Mouse (Mus musculus): ENCODE data around the gene Pla2g4c. TPM values are rescaled to one million over a fixed set of nuclear protein-coding genes. Genes with fewer than 3 reads are reported as not detected.

The Pla2g4c gene
- polyA plus RNA-seq, 1 experiment from 2014 or later = 1.2 TPM

- H3K4me1 ChIP-seq (ENCODE audit: insufficient read depth, low read length) = no peaks in the 10 kb centered on the region
- no peaks in the 10 kb centered on the region for H3K27me3 ChIP-seq (ENCODE audit: insufficient read depth, low read length)
- H3K4me2 ChIP-seq (replicated peaks; ENCODE audit: low read depth, low read length) = no peak overlapping the region
- no peaks in the 10 kb centered on the region for H3K9me3 ChIP-seq (ENCODE audit: low read length)
- ATAC-seq (ENCODE audit: low FRiP score, low TSS enrichment) = no peak
- 94% methylated on average over 7 of the region's 7 CpGs for WGBS
- no peak overlapping the region for H3K4me3 ChIP-seq (ENCODE audit: low read length)
- H3K9ac ChIP-seq (replicated peaks; ENCODE audit: low read length) = no peak overlapping the region
- H3K36me3 ChIP-seq (ENCODE audit: insufficient read depth, low read length) = peaks cover 76% of the 10 kb centered on the region
- H3K27ac ChIP-seq (ENCODE audit: low read length) = no peak overlapping the region
Measured at GRCm38 (mm10) chr7:13295256-13295655, 29.2 kb upstream of the Pla2g4c start.

- H3K27me3 ChIP-seq (ENCODE audit: insufficient read depth, low read length) = no peaks in the 10 kb centered on the region
- no peak overlapping the region for H3K9ac ChIP-seq (replicated peaks; ENCODE audit: low read length)
- 92% methylated on average over 1 of the region's 1 CpGs for WGBS
- no peak overlapping the region for H3K4me3 ChIP-seq (ENCODE audit: low read length)
- no peak overlapping the region for H3K27ac ChIP-seq (ENCODE audit: low read length)
- no peak for ATAC-seq (ENCODE audit: low FRiP score, low TSS enrichment)
- H3K4me1 ChIP-seq (ENCODE audit: insufficient read depth, low read length) = no peaks in the 10 kb centered on the region
- H3K36me3 ChIP-seq (ENCODE audit: insufficient read depth, low read length) = peaks cover 75% of the 10 kb centered on the region
- H3K9me3 ChIP-seq (ENCODE audit: low read length) = no peaks in the 10 kb centered on the region
- H3K4me2 ChIP-seq (replicated peaks; ENCODE audit: low read depth, low read length) = no peak overlapping the region
Measured at GRCm38 (mm10) chr7:13297636-13298035, 26.8 kb upstream of the Pla2g4c start.

GRCm38 (mm10) chr7:13298821-13299220 lies 25.6 kb upstream of the Pla2g4c start:
- no peak for ATAC-seq (ENCODE audit: low FRiP score, low TSS enrichment)
- Histone ChIP-seq H3K4me3 (ENCODE audit: low read length) (no peak overlapping the region), H3K9ac (replicated peaks; ENCODE audit: low read length) (no peak overlapping the region), H3K27ac (ENCODE audit: low read length) (no peak overlapping the region), H3K36me3 (ENCODE audit: insufficient read depth, low read length) (peaks cover 75% of the 10 kb centered on the region), H3K4me1 (ENCODE audit: insufficient read depth, low read length) (no peaks in the 10 kb centered on the region), H3K4me2 (replicated peaks; ENCODE audit: low read depth, low read length) (no peak overlapping the region), H3K9me3 (ENCODE audit: low read length) (no peaks in the 10 kb centered on the region), H3K27me3 (ENCODE audit: insufficient read depth, low read length) (no peaks in the 10 kb centered on the region)
- 94% methylated on average over 5 of the region's 5 CpGs for WGBS

GRCm38 (mm10) chr7:13301643-13302042 lies 22.8 kb upstream of the Pla2g4c start:
- 100% methylated on average over 1 of the region's 1 CpGs for WGBS
- no peak for ATAC-seq (ENCODE audit: low FRiP score, low TSS enrichment)
- Histone ChIP-seq H3K4me1 (ENCODE audit: insufficient read depth, low read length) (no peaks in the 10 kb centered on the region), H3K4me3 (ENCODE audit: low read length) (no peak overlapping the region), H3K9ac (replicated peaks; ENCODE audit: low read length) (no peak overlapping the region), H3K9me3 (ENCODE audit: low read length) (no peaks in the 10 kb centered on the region), H3K27me3 (ENCODE audit: insufficient read depth, low read length) (no peaks in the 10 kb centered on the region), H3K36me3 (ENCODE audit: insufficient read depth, low read length) (peaks cover 66% of the 10 kb centered on the region), H3K27ac (ENCODE audit: low read length) (no peak overlapping the region), H3K4me2 (replicated peaks; ENCODE audit: low read depth, low read length) (no peak overlapping the region)

- H3K4me3 ChIP-seq (ENCODE audit: low read length) = no peak overlapping the region
- H3K36me3 ChIP-seq (ENCODE audit: insufficient read depth, low read length) = peaks cover 63% of the 10 kb centered on the region
- no peaks in the 10 kb centered on the region for H3K4me1 ChIP-seq (ENCODE audit: insufficient read depth, low read length)
- ATAC-seq (ENCODE audit: low FRiP score, low TSS enrichment) = no peak
- no peaks in the 10 kb centered on the region for H3K27me3 ChIP-seq (ENCODE audit: insufficient read depth, low read length)
- no peak overlapping the region for H3K4me2 ChIP-seq (replicated peaks; ENCODE audit: low read depth, low read length)
- H3K27ac ChIP-seq (ENCODE audit: low read length) = no peak overlapping the region
- WGBS = 78% methylated on average over 2 of the region's 2 CpGs
- H3K9me3 ChIP-seq (ENCODE audit: low read length) = no peaks in the 10 kb centered on the region
- H3K9ac ChIP-seq (replicated peaks; ENCODE audit: low read length) = no peak overlapping the region
Measured at GRCm38 (mm10) chr7:13302780-13303179, 21.7 kb upstream of the Pla2g4c start.

- Histone ChIP-seq H3K36me3 (ENCODE audit: insufficient read depth, low read length) (peaks cover 68% of the 10 kb centered on the region), H3K9ac (replicated peaks; ENCODE audit: low read length) (no peak overlapping the region), H3K4me3 (ENCODE audit: low read length) (no peak overlapping the region), H3K4me1 (ENCODE audit: insufficient read depth, low read length) (no peaks in the 10 kb centered on the region), H3K27ac (ENCODE audit: low read length) (no peak overlapping the region), H3K4me2 (replicated peaks; ENCODE audit: low read depth, low read length) (no peak overlapping the region), H3K27me3 (ENCODE audit: insufficient read depth, low read length) (no peaks in the 10 kb centered on the region), H3K9me3 (ENCODE audit: low read length) (no peaks in the 10 kb centered on the region)
- no peak for ATAC-seq (ENCODE audit: low FRiP score, low TSS enrichment)
Measured at GRCm38 (mm10) chr7:13303372-13303771, 21.1 kb upstream of the Pla2g4c start.

GRCm38 (mm10) chr7:13309407-13309806 lies 15.0 kb upstream of the Pla2g4c start:
- Histone ChIP-seq H3K4me1 (ENCODE audit: insufficient read depth, low read length) (no peaks in the 10 kb centered on the region), H3K36me3 (ENCODE audit: insufficient read depth, low read length) (peaks cover 70% of the 10 kb centered on the region), H3K4me3 (ENCODE audit: low read length) (no peak overlapping the region), H3K27me3 (ENCODE audit: insufficient read depth, low read length) (no peaks in the 10 kb centered on the region), H3K9ac (replicated peaks; ENCODE audit: low read length) (no peak overlapping the region), H3K27ac (ENCODE audit: low read length) (no peak overlapping the region), H3K9me3 (ENCODE audit: low read length) (no peaks in the 10 kb centered on the region), H3K4me2 (replicated peaks; ENCODE audit: low read depth, low read length) (no peak overlapping the region)
- no peak for ATAC-seq (ENCODE audit: low FRiP score, low TSS enrichment)
- WGBS = 91% methylated on average over 2 of the region's 2 CpGs

- H3K4me1 ChIP-seq (ENCODE audit: insufficient read depth, low read length) = no peaks in the 10 kb centered on the region
- no peak overlapping the region for H3K4me2 ChIP-seq (replicated peaks; ENCODE audit: low read depth, low read length)
- no peak overlapping the region for H3K4me3 ChIP-seq (ENCODE audit: low read length)
- 91% methylated on average over 6 of the region's 6 CpGs for WGBS
- H3K27me3 ChIP-seq (ENCODE audit: insufficient read depth, low read length) = no peaks in the 10 kb centered on the region
- H3K9me3 ChIP-seq (ENCODE audit: low read length) = no peaks in the 10 kb centered on the region
- no peak overlapping the region for H3K27ac ChIP-seq (ENCODE audit: low read length)
- peaks cover 63% of the 10 kb centered on the region for H3K36me3 ChIP-seq (ENCODE audit: insufficient read depth, low read length)
- no peak; the same call in 1 of the 2 replicates for ATAC-seq (ENCODE audit: low FRiP score, low TSS enrichment)
- no peak overlapping the region for H3K9ac ChIP-seq (replicated peaks; ENCODE audit: low read length)
Measured at GRCm38 (mm10) chr7:13310493-13311199, 13.8 kb upstream of the Pla2g4c start.

GRCm38 (mm10) chr7:13311401-13311800 lies 13.1 kb upstream of the Pla2g4c start:
- Histone ChIP-seq H3K9ac (replicated peaks; ENCODE audit: low read length) (no peak overlapping the region), H3K4me2 (replicated peaks; ENCODE audit: low read depth, low read length) (no peak overlapping the region), H3K4me1 (ENCODE audit: insufficient read depth, low read length) (no peaks in the 10 kb centered on the region), H3K36me3 (ENCODE audit: insufficient read depth, low read length) (peaks cover 56% of the 10 kb centered on the region), H3K4me3 (ENCODE audit: low read length) (no peak overlapping the region), H3K9me3 (ENCODE audit: low read length) (no peaks in the 10 kb centered on the region), H3K27ac (ENCODE audit: low read length) (no peak overlapping the region), H3K27me3 (ENCODE audit: insufficient read depth, low read length) (no peaks in the 10 kb centered on the region)
- ATAC-seq (ENCODE audit: low FRiP score, low TSS enrichment) = no peak
- WGBS = 98% methylated on average over 4 of the region's 4 CpGs

GRCm38 (mm10) chr7:13314095-13314597 lies 10.3 kb upstream of the Pla2g4c start:
- WGBS = 84% methylated on average over 5 of the region's 5 CpGs
- no peak for ATAC-seq (ENCODE audit: low FRiP score, low TSS enrichment)

More at GRCm38 (mm10) chr7:13314095-13314597, 10.3 kb upstream of the Pla2g4c start:
- H3K4me2 ChIP-seq (replicated peaks; ENCODE audit: low read depth, low read length) = no peak overlapping the region
- no peaks in the 10 kb centered on the region for H3K4me1 ChIP-seq (ENCODE audit: insufficient read depth, low read length)
- no peak overlapping the region for H3K9ac ChIP-seq (replicated peaks; ENCODE audit: low read length)
- H3K27ac ChIP-seq (ENCODE audit: low read length) = no peak overlapping the region
- H3K36me3 ChIP-seq (ENCODE audit: insufficient read depth, low read length) = peaks cover 33% of the 10 kb centered on the region
- H3K9me3 ChIP-seq (ENCODE audit: low read length) = no peaks in the 10 kb centered on the region
- H3K4me3 ChIP-seq (ENCODE audit: low read length) = no peak overlapping the region
- no peaks in the 10 kb centered on the region for H3K27me3 ChIP-seq (ENCODE audit: insufficient read depth, low read length)
